Mouse (Mus musculus) spleen, adult 2 months (tissue): ENCODE data around the gene Gm47283. TPM values are rescaled to one million over a fixed set of nuclear protein-coding genes. Genes with fewer than 3 reads are reported as not detected.
"Not testable (repeated sequence)": the region's sequence is repeated elsewhere in the genome, so short reads cannot be mapped to it uniquely, and the experiment has no call there.

Source experiments
- DNase-seq, 2 experiments: peaks; one replicate each; pipeline versions ENCODE4 v3.0.0 to v3.0.0-alpha.2; 2012 to 2021; ENCODE audit warnings: low spot score in 2 of 2, low read depth in 1 of 2
- H3K27ac ChIP-seq: fragments of 200-500 bp; 2 replicates; pipeline ENCODE4 v1.5.1; 2012; ENCODE audit warnings: low read length, inconsistent platforms; ENCODE audit not compliant: insufficient read depth
- H3K27me3 ChIP-seq: fragments of 200-500 bp; 2 replicates; pipeline ENCODE4 v1.6.1; 2012; ENCODE audit warnings: mild to moderate bottlenecking, moderate library complexity, low read length, inconsistent platforms; ENCODE audit not compliant: control insufficient read depth, insufficient read depth
- H3K36me3 ChIP-seq: fragments of 200-500 bp; 2 replicates; pipeline ENCODE4 v1.6.1; 2012; ENCODE audit warnings: mild to moderate bottlenecking, low read length, inconsistent platforms; ENCODE audit not compliant: control insufficient read depth, insufficient read depth
- H3K4me1 ChIP-seq: fragments of 200-500 bp; 2 replicates; pipeline ENCODE4 v1.6.1; 2011; ENCODE audit warnings: inconsistent platforms; ENCODE audit not compliant: control insufficient read depth, insufficient read depth, insufficient read length
- H3K4me3 ChIP-seq: fragments of 200-500 bp; 2 replicates; pipeline ENCODE4 v1.5.1; 2011; ENCODE audit warnings: mild to moderate bottlenecking, inconsistent platforms; ENCODE audit not compliant: insufficient read depth, insufficient read length; ENCODE audit errors: extremely low read depth
- WGBS: fragments of 180-500 bp; shearing (Covaris S2); methylation state at CpG from one replicate; pipeline ENCODE4 v1.1.7; 2018; 5-methylcytosine and 5-hydroxymethylcytosine counted together
- polyA plus RNA-seq: library from polyadenylated mRNA; depleted of rRNA; stranded (reverse); fragments of >200 nt; gene quantifications from 2 replicates; pipeline ENCODE4 v1.2.3, GENCODE M21; 2012; rRNA removed

The Gm47283 gene
- polyA plus RNA-seq, 1 experiment, result not detected

- H3K27ac ChIP-seq, H3K27me3 ChIP-seq, H3K4me1 ChIP-seq, H3K4me3 ChIP-seq, DNase-seq, H3K36me3 ChIP-seq: not testable (repeated sequence)
- WGBS, result no CpG with 5 or more reads among the region's 8 CpGs
Measured at GRCm38 (mm10) chrY:90839077-90839476, 54.5 kb downstream of the Gm47283 start, which contains the start of gene Gm21748. Gene Gm21748 (minus strand): TSS chrY:90839177.

Other genes with a start within 250 kb of the Gm47283 start
- not detected in 2 replicates for gene Gm21860, start 29.9 kb upstream of the Gm47283 start, polyA plus RNA-seq
- not detected in 2 replicates for gene Gm21748, start 54.4 kb downstream of the Gm47283 start, polyA plus RNA-seq